Mouse (Mus musculus) natural killer cell, adult 2 months (primary cell): ENCODE measurements around the gene Kcnc3.

ENCODE experiments used
- DNase-seq, 2 experiments: peaks; one replicate each; pipeline ENCODE4 v3.0.0; 2022; ENCODE audit warnings: low spot score in 2 of 2

Gene Kcnc3

DNA sequence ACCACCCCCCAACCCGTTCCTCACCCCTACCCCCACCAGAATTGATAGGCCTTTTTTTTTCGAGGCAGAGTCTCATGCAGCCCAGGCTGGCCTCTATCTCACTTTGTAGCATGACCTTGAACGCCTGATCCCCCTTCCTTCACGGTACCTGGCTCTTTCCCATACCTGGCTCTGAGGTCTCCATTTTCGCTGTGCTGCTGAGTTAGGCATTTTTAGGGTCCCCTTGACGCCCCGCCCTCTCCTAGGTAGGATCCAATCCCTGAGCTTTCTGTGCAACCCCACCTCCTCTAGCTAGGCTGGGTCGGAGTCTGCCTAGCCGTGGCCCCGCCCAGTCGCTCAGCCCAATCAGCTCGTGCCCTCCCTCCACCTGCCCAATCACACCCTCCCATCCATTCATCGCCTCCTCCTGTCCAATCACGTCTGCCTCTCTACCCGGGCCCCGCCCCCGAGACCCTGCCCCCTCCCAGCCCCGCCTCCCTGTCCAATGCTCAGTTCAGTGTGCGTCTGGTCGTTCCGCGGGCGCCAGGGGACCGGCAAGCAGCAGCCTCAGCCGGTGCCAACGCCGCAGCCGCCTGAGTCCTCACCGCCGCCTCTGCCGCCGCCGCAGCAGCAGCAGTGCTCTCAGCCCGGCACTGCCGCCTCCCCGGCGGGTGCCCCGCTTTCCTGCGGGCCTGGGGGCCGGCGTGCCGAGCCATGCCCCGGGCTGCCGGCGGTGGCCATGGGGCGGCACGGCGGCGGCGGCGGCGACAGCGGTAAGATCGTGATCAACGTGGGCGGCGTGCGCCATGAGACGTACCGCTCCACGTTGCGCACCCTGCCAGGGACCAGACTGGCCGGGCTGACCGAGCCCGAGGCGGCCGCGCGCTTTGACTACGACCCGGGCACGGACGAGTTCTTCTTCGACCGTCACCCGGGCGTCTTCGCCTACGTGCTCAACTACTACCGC, at the start of gene Kcnc3:
Gene Kcnc3, plus strand, starts transcription at position 263 of the 946 bp plus-strand sequence.
- DNase-seq, result peak; percentile 86 to 92

DNA sequence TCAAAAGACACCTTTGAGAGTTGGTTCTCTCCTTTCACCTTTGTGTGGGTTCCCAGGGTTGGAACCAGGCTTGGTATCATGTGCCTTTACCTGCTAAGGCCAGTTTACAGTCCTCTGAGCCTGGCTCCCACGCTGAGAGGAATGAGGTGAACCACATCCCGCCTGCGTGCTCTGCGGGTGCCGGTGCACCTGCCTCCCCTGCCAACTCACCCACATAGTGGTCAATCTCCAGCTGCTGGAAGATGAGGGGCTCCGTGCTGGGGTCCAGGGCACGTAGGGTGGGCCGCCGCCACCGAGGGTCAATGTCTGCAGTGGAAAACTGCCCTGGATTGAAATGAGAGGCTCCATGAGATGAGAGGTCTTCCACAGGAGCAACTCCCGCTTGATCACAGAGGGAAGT, 47.9 kb upstream of the Kcnc3 start:
- no peak for DNase-seq

DNA sequence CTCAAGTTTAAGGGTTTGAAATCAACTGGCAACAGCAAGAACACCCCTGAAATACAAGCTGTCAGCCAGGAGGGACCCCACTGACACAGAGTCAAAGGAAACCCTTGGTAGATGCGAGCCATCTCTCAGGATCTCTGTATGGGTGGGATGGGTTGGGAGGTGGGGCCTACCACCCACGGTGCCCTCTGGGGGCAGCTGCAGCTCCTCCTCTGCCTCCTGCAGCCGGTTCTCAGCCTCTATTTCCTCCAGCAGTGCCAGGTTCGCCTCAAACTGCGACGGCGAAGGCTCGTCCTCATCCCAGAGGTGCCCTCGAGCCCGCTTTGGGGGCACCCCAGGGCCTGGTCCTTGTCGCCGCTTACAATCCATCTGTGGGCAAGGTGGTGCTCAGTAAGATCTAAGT, 47.4 kb upstream of the Kcnc3 start:
- DNase-seq, result no peak

DNA sequence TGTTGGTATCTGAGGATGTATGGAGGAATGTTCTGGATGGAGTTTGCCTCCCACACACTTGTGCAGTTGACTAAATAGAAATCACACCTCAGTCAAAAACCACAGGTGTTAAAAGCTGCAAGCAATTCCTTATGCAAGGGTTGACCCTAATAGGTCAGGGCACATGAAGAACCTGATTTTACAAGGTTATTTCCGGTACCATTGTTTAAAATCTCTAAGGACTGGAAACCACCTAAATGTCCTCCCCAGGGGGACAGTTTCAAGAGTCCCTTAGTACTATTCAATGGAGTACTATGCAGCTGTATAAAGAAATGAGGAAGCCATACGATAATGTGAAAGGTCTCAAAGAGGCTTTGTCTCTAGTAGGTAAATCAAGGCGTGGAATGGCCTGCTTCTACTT, 44.2 kb upstream of the Kcnc3 start:
- no peak for DNase-seq

DNA sequence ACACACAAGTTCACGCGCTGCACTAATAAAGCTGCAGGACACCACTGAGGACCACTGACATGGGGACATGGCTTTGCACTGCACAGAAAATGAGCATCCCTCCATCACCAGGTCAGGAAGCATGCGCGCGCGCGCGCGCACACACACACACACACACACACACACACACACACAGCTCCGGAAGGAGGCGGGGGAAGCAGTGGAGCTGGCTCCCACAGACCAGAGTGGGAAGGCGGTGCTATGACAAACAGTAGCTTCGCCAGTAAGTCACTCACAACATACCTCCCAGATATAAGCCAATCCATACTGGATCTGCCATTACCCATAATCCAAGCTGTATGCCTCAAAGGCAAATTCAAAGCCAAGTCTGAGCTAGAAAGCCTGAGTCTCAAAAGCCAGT, 43.4 kb upstream of the Kcnc3 start:
- no peak for DNase-seq

DNA sequence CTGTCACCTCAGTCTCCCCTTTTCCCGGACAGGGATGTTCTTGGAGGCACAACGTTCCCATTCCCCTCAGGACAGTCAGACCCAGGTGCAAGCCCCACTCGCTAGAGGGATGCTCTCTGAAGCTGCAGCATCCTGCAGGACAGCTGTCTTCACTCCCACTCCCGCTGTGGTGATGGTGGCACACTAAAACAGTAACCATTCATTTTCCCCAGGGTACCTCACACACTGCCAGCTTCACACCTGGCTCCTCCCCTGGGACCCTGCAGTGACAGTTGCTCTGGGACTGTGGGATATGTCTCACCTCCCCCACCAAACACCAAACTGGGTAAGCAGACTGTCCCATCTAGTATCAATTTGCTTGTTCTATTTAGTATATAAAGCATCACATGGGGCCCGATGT, 42.7 kb upstream of the Kcnc3 start:
- no peak for DNase-seq

DNA sequence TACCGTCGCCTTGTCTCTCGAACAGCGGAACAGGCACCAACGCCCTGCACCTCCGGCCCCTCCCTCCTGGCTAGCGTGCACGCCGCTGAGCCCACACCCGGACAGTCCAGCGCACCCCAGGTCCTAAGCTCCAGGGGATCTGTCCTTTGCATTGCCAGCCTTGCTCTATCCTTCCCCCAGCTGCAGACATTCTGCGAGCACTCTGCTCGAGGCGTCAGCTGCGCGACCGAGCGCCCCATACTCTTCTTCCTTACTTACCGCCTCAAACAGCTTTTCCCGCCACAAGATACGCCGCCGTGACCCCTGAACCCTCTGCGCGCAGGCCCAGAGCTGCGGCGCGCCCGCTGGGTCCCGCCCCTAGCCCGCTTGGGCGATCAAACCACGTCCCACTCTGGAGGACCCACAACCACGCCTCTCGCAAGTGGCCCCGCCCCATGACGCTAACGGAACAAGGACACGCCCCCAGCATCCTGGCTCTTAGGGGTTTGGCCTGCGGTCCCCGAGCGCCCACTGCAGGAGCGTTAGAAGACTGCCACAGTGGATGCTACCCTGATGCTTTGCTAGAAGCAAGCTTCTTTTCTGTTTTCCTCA, 41.9 kb upstream of the Kcnc3 start, which contains the start of gene Pold1:
Gene Pold1, minus strand, starts transcription at position 353 of the 591 bp plus-strand sequence.
- peak; percentile 100 for DNase-seq

DNA sequence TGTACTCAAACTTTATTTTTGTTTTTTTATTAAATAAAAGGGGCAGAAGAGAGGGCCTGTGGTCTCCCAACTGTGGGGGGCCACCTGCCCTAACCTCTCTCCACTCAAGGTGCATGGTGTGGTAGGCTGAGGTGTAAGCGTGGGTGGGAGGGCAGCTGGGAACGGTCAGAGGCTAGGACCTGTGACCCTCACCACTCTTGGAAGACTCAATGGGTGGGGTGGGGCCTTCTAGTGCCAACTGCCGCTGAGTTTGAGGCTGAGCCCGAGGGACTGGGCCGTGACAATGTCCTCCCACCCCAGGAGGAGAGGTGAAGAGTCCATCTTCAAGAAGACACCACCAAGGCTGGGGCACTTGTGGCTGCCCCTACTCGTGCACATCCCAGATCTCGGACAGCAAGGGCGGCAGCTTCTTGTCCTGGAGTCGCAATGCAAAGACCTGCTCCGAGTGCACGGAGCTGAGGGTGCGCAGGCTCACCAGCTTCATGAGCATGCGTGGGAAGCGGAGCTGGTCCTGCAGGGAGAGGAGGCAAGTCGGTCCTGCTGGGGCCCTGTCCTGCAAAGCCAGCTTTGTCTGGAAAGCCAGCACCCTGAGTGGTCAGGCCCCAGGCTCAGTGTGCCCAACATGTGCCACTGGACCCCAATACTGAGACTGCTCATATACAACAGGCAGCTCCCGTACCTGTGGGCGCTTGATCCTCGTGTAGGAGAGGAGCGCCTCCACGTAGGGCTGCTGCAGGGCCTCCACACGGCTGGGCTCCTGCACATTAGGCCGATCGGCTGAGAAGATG, 40.6 kb upstream of the Kcnc3 start:
- DNase-seq, result peak in 1 of 2 experiments; percentile 1

DNA sequence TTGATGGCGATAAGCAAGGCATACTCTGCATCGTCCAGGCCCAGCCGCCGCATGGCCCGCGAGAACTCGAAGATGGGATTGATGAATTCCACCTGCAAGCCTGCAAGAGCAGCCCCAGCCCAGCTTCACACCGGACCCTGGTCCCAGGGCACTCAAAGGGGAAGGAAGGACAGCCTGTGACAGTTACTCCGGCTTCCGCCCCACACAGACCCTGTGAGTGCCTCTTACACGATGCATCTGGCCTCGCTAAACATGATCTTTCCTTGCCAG, 40.1 kb upstream of the Kcnc3 start:
- DNase-seq, result no peak

DNA sequence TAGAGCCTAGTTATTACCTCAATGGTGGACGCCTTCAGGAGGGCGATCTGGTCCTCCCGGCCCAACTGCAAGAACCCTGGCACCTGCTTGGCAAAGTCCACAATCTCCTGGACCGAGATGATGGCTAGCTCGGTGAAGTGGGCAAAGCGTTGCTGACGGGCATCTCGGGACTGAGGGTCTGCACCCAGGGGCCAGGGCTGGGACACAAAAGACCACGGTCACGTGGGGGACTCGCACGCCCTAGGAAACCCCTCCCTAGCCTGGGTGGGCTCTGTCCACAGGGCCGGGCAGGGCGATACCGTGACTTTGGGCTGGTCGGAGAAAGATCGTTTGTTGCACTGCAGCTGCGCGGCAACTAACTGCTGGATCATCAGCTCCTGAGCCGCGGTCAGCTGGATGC, 39.2 kb upstream of the Kcnc3 start:
- DNase-seq, result no peak

DNA sequence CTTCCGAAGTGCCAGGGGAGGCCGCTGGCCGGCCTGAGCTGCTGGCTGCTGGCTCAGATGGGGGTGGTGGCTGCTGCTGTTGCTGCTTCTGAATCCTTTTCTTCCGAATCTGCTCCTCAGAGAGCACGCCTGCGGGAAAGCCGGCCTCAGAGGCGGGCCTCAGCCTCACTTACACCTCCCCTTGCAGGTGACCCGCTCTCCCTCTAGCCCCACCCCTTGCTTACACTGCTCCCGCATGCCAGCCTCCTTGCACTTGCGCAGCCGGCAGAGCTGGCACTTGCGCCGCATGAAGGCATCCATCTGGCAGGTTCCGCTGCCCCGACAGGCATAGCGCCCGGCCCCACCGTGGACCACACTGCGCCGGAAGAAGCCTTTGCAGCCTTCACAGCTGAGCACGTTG, 38.7 kb upstream of the Kcnc3 start:
- no peak for DNase-seq

DNA sequence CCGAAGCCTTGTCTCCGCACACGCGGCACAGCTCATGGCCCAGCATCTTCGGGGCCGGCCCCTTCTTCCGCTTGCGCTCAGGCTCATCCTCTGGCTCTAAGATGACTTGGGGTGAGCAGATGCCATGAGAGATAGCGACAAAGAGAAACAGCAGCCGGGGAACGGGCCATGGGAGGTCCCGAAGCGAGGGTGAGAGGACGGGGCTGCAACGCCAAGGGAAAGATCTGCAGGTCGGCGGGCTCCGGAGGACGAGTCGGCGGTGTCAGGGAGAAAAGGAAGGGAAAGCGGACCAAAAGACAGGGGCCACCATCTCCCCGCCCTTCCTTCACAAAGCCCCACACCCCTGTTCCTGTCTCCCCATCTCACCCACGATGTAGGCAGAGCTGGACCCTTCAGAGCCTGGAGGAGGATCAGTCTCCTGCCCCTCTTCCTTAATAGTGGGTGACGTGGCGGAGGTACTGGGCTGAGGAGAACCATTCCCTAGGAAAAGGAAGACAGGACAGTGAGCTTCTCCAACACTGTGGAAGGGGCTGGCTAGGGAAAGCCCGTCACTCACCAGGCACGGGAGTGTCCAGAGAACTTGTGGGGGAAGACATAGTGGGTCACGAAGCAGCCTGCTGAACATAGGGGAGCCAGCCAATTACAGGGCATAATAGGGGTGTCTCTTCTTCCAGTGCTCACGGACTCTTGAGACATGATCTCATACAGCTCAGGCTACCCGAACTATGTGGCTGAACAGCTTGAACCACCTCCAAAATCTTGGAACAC, 38.1 kb upstream of the Kcnc3 start:
- DNase-seq, result no peak

DNA sequence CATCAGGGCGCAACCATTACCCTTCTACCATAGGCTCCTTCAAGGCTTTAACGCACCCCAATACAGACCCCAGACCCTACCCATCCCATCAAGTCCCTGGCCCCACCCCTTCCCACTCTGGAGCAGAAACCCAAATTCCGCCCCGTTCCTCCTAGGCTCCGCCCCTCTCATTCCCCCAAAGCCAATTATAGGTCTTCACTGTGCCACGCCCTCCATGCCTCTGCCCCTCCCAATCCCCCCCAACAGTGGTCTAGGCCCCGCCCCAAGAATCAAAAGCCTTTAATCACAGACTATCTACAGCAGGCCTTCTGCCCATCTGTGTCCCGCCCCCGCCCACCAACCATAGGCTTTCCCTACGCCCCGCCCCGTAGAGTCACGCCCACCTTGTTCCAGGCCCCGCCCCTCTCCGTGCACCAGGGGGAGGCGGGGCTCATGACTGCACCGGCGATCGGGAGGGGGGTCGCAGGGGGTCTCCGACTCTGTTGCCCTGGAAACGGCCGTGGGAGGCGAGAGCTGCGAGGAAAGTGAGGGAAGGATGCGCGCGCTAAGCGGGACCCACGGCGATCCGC, 37.2 kb upstream of the Kcnc3 start:
- peak; percentile 81 to 87 for DNase-seq

DNA sequence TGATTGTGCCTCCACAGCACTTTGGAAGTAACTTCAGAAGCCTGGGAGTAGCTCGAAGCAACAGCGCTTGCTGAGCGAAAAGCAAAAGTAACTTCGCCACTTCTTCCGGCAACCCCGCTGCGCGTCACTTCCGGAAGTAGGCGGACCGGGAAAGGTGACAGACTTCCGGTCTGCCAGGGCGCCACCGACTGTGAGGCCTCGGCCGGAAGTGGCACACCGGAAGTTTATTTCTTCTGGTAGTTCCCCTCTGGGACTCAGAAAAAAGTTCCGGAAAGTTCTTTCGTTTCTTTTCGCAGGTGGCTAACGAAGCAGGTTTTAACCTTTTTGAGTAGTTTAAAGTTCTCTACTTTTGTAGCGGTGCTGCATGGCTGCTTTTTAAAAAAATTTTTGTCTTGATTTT, 36.6 kb upstream of the Kcnc3 start, which contains the start of gene Nr1h2:
Gene Nr1h2, minus strand, starts transcription at position 126 of the 400 bp plus-strand sequence.
- DNase-seq, result peak; percentile 97 to 98

DNA sequence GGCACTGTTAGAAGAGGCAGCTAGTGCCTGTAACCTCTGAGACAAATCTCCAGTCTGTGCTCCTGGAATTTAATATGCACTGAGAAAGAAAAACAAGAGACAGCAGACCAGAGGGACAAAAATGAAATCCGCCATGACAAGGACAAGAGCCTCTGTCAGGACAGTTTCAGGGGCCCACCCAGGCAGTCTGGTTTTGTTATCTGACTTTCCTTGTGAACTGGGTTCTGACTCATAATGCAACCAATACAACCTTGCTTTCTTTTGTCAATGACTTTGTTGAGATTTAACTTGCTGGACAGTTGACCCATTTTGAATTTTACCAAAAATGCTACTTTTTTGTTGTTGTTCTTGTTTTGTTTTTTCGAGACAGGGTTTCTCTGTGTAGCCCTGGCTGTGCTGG, 32.8 kb upstream of the Kcnc3 start:
- no peak for DNase-seq

DNA sequence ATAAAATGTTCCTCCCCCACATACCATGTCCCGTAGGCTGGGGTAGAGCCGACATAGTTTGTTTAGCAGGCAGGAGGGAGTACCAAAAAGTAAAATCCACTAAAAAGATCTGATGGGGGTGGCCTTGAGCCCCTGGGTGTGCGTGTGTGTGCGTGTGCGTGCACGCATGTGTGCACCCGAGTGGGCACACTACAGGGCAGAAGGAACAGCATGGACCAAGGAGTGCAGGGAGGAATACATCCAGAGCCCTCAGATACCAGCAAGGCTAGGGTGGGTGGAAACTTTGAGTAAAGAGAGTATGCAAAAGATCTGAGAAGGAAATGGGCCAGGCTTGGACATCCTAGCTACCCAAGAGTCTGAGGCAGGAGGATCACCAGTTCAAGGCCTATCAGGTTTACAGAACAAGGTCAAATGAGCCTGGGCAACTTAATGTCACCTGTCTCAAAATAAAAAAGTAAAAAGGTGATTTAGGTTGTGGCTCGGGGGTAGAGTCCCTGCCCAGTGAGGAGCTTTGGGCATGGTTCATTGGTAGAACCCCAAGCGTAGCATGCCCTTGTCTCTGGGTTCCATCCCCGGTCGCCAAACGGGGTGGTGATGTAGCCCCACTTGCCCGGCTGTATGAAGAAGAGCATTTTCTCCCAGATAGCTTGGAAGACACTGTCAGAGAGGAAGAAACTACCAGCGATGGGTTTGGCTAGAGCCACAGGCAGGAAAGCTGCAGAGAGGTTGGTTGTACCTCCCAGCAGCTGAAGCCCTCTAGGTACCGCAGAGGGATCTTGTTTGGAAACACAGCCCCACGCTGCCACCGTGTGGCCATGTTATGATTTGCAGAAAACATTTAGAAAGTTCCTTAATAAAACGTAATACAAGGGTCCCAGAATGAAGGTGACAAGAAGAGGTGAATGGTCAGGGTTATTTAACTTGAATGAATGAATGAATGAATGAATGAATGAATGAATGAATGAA, 29.7 kb upstream of the Kcnc3 start:
- DNase-seq, result peak; percentile 65 to 82

DNA sequence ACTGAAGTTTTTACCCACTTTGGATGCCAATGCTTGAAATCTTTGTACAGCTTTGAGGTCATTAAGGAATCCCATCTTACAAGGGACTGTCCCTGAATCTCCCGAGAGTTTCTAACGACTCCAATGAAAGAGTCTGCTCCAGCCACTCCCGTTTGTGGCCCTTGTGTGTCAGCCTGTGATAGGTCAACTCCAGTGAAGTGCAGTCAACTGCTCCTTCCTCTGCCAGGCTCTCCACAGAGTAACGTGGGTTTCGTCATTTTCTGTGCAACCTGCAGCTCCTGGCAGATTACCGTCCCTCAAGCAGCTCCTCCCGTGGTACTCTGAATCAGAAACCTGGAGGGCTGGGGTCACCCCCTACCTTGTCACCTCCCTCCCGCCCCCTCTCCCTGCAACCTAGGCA, 27.2 kb upstream of the Kcnc3 start:
- DNase-seq, result no peak

DNA sequence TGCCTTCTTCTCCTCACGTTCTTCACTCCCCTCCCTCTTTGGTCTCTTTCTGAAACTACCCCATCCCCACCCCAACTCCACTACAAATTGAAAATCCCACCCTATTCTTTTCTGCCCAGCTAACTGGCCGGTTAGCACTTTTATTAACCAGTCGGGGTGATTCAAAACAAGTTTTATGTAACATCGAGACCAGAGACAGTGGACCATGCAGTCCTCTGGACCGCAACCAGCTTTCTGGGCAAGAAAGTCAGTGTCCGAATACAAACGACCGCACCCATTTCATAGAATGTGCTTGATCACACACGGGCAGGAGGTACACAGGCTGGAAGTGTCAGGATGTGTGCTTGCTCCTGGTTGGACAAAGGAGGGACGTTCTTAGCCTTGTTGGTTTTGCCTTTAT, 26.0 kb upstream of the Kcnc3 start:
- DNase-seq, result no peak

DNA sequence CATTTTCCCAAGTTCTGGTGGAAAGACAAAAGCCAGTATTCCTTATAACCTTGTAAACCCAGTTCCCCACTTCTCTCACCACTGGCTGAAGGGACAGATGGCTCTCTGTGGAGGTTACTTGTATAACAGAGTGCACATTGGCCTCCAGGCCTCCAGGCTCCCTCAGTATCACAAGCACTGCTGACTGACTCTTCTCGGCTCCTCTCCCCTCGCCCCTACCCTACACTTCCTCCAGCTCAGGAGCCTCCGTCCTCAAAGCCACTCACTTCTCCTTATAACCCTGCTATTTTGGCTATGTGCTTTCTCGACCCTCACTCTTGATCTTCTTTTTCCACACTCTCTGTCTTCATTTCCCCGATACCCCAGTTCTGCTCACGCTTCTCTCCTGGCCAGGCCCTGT, 25.1 kb upstream of the Kcnc3 start:
- DNase-seq, result no peak

DNA sequence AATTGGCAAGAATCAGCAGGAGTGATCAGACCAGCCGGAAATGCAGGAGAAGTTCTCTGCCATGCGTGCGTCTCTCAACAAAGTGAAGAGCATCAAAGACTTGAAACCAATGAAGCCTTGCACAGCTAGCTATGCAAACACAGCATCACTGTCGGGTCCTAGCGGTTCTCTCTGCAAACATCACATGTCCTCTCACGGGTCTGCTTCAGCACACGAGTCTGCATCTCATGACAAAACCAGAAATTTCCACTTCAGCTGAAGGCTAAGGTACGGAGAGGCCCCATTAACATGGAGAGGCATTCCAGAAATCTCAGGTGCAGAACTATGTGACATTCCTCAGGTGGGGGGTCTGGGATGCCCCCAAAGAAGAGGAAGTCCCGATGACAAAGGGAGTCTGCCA, 21.7 kb upstream of the Kcnc3 start:
- peak in 1 of 2 experiments; percentile 62 for DNase-seq
